Comparison of ENCODE assay signal across 23 mouse cellular contexts in the genomic region with DNA sequence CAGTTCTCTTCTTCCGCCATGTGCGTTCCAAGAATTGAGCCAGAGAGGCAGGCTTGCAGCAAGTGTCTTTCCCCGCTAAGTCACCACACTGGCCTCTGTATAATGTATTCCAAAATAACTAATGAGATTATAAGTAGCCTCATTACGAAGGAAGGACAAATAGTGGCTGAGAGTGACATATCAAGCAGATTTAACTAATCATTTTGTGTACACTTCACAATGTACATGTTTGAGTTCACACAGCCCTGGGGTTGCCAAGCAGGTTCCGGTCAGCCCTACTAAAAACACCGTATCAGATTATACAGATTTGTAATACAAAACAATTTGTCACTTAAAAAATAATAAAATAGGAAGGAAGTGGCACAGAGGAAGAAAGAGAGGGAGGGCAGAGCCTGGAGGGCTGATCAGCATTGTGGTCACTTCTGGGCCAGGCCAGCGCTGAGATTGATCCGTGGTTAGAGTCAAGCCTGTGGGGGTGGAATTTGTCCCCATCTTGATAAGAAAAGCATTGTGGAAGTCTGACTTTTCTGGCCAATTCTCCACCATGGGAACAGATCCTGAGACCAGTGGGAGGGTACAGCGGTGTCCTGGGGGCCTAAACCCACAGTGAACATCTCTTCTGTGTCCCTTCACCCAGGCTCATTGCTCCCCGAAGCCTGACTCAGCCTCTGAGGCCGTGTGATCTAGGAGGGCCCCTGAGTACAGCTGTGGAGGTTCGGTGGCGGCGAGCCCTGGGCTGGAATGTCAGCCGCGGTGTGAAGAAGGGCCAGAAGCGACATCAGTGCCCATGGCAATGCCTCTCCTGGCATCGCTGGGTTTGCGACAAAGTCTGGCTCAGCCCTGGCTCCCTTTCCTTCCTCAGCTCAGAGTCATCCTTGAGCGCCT. TPM values are rescaled to one million over a fixed set of nuclear protein-coding genes. Genes with fewer than 3 reads are reported as not detected.
DNase-seq lines count a peak whose midpoint lies in the region; ATAC-seq and TF ChIP-seq lines count a peak whose summit lies in the region.
"Had no signal": no experiment of that assay in that cellular context is flagged by ENCODE, and none has a peak within 500 bp of the region (broad histone marks: within the 10 kb centered on the region; RNA-seq: fewer than 3 reads in every experiment).

No protein-coding gene starts in this region.

- no peaks in the 10 kb centered on the region for H3K79me3 ChIP-seq in C2C12 (ENCODE audit: low read depth)

- TF ChIP-seq CTCF in gastrocnemius, adult 2 months (IDR thresholded peaks at IDR 0.05), result no peak
- no peak for TF ChIP-seq CTCF in C2C12 (IDR thresholded peaks at IDR 0.05; ENCODE audit: control insufficient read depth, insufficient read depth, insufficient read length)

- WGBS in stomach, embryonic 15.5 days, result 67% methylated on average over 20 of the region's 20 CpGs

- no peak overlapping the region for H3K9ac ChIP-seq in stomach, embryonic 15.5 days
- H3K9ac ChIP-seq: embryonic facial prominence, embryonic 12.5 days; hindbrain, embryonic 15.5 days; limb, embryonic 12.5 days; liver, embryonic 13.5 days; midbrain, embryonic 13.5 days; neural tube, embryonic 13.5 days had no signal

- peak overlapping the region; percentile 23 for H3K4me3 ChIP-seq in gastrocnemius, adult 2 months
- no peak overlapping the region for H3K4me3 ChIP-seq in C2C12 (ENCODE audit: insufficient read depth, poor library complexity, severe bottlenecking)
- H3K4me3 ChIP-seq in stomach, embryonic 15.5 days (replicated peaks), result no peak overlapping the region
- H3K4me3 ChIP-seq: embryonic facial prominence, embryonic 12.5 days; hindbrain, embryonic 15.5 days; layer of hippocampus, adult 2 months; limb, embryonic 12.5 days; liver, embryonic 13.5 days; midbrain, embryonic 13.5 days; neural tube, embryonic 13.5 days had no signal

- peak; percentile 56 for DNase-seq in gastrocnemius, adult 2 months
- DNase-seq in gastrocnemius, postnatal 36 days, result no peak
- peak; percentile 41 for DNase-seq in R1 (ENCODE audit: low read depth, low spot score)
- DNase-seq in adrenal gland, adult 18-20 months (ENCODE audit: low spot score in 2 of 2), result no peak
- DNase-seq in kidney, adult 11 months, result no peak
- DNase-seq in adrenal gland, adult (ENCODE audit: inconsistent age in 2 of 2, low spot score in 1 of 2), result no peak
- DNase-seq: adrenal gland, postnatal 10 days; cerebellum, adult 18-20 months; kidney, adult 9 months; kidney, postnatal 14 days; liver, embryonic 13.5 days; lung, adult 2 months; lung, postnatal 14 days; right cerebral cortex, adult 18-20 months; right cerebral cortex, postnatal 4 days had no signal

- H3K36me3 ChIP-seq in C2C12 (ENCODE audit: control insufficient read depth, insufficient read depth), result no peaks in the 10 kb centered on the region
- H3K36me3 ChIP-seq in stomach, embryonic 15.5 days, result no peaks in the 10 kb centered on the region
- H3K36me3 ChIP-seq: embryonic facial prominence, embryonic 12.5 days; hindbrain, embryonic 15.5 days; limb, embryonic 12.5 days; liver, embryonic 13.5 days; midbrain, embryonic 13.5 days; neural tube, embryonic 13.5 days had no signal

- H3K4me1 ChIP-seq in stomach, embryonic 15.5 days, result 0 out of 2 replicates have a peak, but pooled peaks cover 3% of the 10 kb centered on the region
- H3K4me1 ChIP-seq: hindbrain, embryonic 15.5 days; midbrain, embryonic 13.5 days; neural tube, embryonic 13.5 days had no signal

- intact Hi-C loops in gastrocnemius, adult 2 months (cut with DNase I), result no loop called here
- intact Hi-C loops in gastrocnemius, postnatal 36 days (cut with DNase I), result no loop called here

- H3K9me3 ChIP-seq in stomach, embryonic 15.5 days, result no peaks in the 10 kb centered on the region
- H3K9me3 ChIP-seq: embryonic facial prominence, embryonic 12.5 days; hindbrain, embryonic 15.5 days; limb, embryonic 12.5 days; liver, embryonic 13.5 days; midbrain, embryonic 13.5 days; neural tube, embryonic 13.5 days had no signal

- H3K79me2 ChIP-seq in C2C12 (ENCODE audit: control insufficient read depth, insufficient read depth), result no peaks in the 10 kb centered on the region

- ATAC-seq in stomach, embryonic 15.5 days (ENCODE audit: insufficient read depth, low FRiP score, low read depth), result peak; percentile 27; the same call in 1 of the 2 replicates
- ATAC-seq: midbrain, embryonic 13.5 days had no signal

- H3ac ChIP-seq in C2C12 (ENCODE audit: control insufficient read depth, insufficient read length, low read depth), result peak overlapping the region; percentile 41

- H3K4me2 ChIP-seq in stomach, embryonic 15.5 days, result no peak overlapping the region
- H3K4me2 ChIP-seq: embryonic facial prominence, embryonic 12.5 days; hindbrain, embryonic 15.5 days; limb, embryonic 12.5 days; liver, embryonic 13.5 days; midbrain, embryonic 13.5 days; neural tube, embryonic 13.5 days had no signal

- H3K27me3 ChIP-seq in C2C12 (ENCODE audit: control insufficient read depth, insufficient read depth, insufficient read length), result no peaks in the 10 kb centered on the region
- no peaks in the 10 kb centered on the region for H3K27me3 ChIP-seq in stomach, embryonic 15.5 days (replicated peaks)
- H3K27me3 ChIP-seq: embryonic facial prominence, embryonic 12.5 days; hindbrain, embryonic 15.5 days; liver, embryonic 13.5 days had no signal

- no peak overlapping the region for H3K27ac ChIP-seq in gastrocnemius, adult 2 months
- no peak overlapping the region for H3K27ac ChIP-seq in stomach, embryonic 15.5 days
- H3K27ac ChIP-seq: embryonic facial prominence, embryonic 12.5 days; hindbrain, embryonic 15.5 days; layer of hippocampus, adult 2 months; limb, embryonic 12.5 days; liver, embryonic 13.5 days; midbrain, embryonic 13.5 days; neural tube, embryonic 13.5 days had no signal

TF ChIP-seq in C2C12, 6 proteins besides CTCF, POLR2A, EP300 and RAD21:
- TF ChIP-seq CEBPB (IDR thresholded peaks at IDR 0.05; ENCODE audit: low read depth) (no peak), MYOD1 (IDR thresholded peaks at IDR 0.05; ENCODE audit: control insufficient read depth, insufficient read length, low read depth) (no peak), MAX (IDR thresholded peaks at IDR 0.05) (no peak), FOSL1 (IDR thresholded peaks at IDR 0.05; ENCODE audit: insufficient read depth, low read length, poor library complexity, severe bottlenecking) (no peak), USF1 (IDR thresholded peaks at IDR 0.05; ENCODE audit: low read depth) (no peak), MYOG (IDR thresholded peaks at IDR 0.05; ENCODE audit: control insufficient read depth, extremely low read depth, insufficient read length) (no peak)
TF ChIP-seq in C2C12: peak in this region for 0.

RNA-seq across cellular contexts. Expression of a gene that starts 21.9 kb away (rescaled TPM):
- total RNA-seq in gastrocnemius, adult 2 months (2021), result 10 to 100 TPM; 10.3 to 11.0 TPM
- total RNA-seq in gastrocnemius, postnatal 36 days (2021), result 1 to 10 TPM; 6.6 to 9.7 TPM
- 10.3 TPM for polyA plus RNA-seq in C2C12 (2012; fragmentation: generic; extraction: Trizol)
- polyA plus RNA-seq in stomach, embryonic 15.5 days (2015; fragmentation: Nextera tagmentation; extraction: Ambion mirVana), result 85.2 and 89.4 TPM in 2 replicates
- total RNA-seq in adrenal gland, adult 18-20 months (2021), result 10 to 100 TPM; 16.0 to 17.3 TPM

Comparison
In these comparisons a context has a peak if more than half of its experiments do, and no peak if none do; other contexts are left out.
1. DNase-seq: peak in gastrocnemius, adult 2 months (single experiment) and R1 (single experiment); none in gastrocnemius, postnatal 36 days (0 of 2), adrenal gland, adult 18-20 months (0 of 2), kidney, adult 11 months (single experiment) and adrenal gland, adult (0 of 2).